Mouse (Mus musculus): Measurements from ENCODE around the gene Etnk1. TPM values are rescaled to one million over a fixed set of nuclear protein-coding genes. Genes with fewer than 3 reads are reported as not detected.
A peak's percentile ranks its signal among the peaks of the same experiment; 100 is the strongest.
"Not testable (repeated sequence)": the region's sequence is repeated elsewhere in the genome, so short reads cannot be mapped to it uniquely, and the experiment has no call there.

Etnk1 gene
- total RNA-seq, 2 experiments from 2014 or later: 79.6 to 81.5 TPM

DNA sequence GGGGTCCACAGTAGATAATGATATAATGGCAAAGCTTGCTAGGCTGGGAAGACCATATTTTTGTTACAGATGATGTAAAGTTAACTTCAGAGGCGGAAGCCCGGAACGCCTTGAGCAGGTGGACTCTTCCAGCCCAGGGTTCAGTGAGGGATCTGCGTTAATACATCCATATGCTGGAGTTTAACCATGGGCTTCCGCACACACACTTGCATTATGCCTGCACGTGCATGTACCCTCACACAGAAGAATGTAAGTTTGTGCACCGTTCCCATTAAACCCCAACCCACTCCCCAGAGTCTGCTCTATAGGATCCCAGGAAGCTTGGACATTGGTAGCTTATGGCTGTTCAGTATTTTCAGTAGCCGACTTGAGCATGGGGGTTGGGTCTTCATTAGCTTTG lies 4.0 kb downstream of the Etnk1 start:
- no peak for DNase-seq

DNA sequence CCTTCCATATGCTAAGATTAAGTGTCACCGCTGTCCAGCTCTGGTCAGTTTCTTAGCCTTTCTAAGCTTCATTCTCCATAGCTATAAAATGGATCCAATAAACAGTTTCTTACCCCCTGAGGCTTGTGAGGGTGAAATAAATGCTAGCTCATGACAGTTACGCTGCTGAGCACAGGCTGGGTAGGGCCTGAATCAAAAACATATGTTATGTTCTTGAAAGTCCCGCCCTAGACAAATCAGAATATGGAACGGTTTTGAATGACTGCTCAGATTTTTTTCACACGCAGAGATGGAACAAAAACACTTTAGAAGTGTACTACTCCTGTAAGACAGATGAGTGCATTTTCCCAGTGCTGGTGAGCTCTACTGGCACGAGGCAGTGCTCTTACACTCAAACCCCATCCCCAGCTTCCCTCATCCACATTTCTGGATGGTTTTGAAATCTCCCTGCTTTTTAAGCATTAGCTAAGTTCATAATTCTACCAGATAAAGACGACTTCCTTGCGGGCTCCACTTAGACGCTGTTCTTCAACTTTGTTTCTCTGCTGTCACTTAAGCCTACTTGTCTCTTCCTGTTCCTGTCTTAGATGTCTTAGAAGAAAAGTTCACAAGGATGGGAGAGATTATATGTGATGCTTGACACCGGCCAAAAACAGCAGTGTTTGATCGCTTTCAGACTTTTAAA lies 4.9 kb downstream of the Etnk1 start:
- no peak for DNase-seq

DNA sequence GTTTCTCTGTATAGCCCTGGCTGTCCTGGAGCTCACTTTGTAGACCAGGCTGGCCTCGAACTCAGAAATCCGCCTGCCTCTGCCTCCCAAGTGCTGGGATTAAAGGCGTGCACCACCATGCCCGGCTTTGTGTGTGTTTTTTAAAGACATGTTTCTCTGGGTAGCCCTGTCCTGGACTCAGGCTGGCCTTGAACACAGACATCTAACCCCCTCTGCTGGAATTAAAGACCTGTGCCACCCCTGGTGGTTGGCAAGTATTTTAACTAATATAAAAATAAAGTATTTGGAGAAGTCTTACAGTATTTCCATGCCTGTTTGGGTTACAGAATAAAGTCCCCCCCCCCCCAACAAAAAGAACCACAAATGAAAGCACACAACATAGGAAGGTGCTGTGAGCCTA lies 5.7 kb downstream of the Etnk1 start:
- DNase-seq: not testable (repeated sequence)

DNA sequence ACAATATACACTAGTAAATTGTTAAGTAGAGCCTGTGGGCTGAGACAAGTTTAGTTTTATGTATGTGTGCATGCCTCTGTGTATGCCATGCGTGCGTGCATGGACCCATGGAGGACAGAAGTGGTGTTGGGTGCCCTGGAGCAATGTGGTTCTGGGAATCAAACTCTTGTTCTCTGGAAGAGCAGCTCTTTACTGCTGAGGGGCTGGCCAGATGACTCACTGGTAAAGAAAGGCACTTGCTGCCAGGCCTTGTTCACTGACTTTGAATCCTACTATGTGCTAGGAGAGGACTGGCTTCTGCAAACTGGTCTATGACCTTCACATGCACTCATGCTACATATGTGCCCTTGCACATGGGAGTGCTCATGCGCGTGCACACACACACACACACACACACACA lies 7.2 kb downstream of the Etnk1 start:
- DNase-seq: no peak

DNA sequence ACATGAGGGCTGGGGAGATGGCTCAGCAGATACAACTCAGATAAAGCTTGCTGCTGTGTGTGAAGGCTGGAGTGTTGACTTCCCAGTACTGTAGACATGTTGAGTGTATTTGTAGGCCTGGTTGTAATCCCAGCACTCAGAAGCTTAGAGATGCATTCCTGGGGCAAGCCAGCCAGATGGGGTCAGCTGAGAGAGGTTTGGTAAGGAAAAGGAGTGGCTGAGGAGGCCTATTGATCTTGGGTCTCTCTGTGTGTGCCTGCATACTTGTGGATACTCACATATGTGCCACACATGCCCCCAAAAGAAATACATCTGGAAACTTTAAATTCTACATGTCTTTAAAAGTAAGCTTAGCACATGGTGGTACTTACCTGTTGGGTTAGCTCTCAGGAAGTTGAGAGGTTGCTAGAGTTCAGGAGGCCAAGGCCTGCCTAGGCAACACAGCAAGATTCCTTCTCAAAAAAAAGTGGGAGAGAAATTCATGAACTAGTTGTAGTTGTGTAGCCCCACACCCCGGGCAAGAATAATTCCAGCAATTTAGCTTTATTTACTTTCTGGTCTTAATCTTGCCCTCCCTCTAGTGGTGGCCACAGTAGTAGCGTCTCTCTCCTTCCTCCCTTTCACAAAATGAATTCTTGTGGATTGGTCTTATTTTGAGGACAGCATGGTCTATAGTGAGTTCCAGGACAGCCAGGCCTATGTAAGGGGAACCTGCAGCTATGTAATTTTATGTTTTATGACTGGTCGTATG lies 8.1 kb downstream of the Etnk1 start:
- DNase-seq: peak; percentile 62

DNA sequence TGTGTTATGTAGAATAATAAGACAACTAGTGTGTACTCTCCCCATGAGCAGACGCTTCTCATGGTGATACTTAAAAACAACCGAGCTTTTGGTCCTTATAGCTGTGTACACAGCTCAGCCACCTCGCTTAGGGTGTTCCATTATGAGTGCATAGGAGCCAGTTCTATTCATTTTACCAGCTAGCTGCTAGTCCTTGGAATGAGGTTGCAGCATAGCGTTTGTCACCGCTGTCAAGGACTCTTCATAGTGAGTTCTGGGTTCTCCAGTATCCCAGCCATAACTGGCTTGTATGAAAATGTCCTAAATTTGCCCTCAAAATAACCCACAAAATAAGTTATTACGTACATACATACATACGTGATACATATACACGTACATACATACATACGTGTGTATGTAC lies 9.1 kb downstream of the Etnk1 start:
- peak; percentile 32 for DNase-seq

DNA sequence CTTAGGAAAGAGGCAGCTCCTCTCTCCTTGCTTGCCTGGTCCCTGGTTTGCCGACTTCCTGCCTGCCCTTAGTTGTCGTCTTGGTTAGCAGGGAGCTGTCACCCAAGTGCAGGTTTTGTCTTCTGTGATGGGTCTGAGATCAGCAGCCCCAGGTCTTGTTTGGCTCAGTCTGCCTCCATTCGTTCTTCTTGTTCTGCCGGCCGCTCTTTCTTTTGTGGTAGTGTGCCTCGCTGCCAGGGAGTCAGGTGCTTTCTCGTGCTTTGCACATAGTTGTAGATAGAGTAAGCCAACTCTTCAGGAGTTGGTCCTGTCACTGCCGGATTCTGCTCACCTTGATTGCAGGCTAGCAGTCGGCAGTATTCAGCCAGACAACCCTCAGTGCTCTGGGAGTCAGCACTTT lies 9.6 kb downstream of the Etnk1 start:
- DNase-seq: no peak

DNA sequence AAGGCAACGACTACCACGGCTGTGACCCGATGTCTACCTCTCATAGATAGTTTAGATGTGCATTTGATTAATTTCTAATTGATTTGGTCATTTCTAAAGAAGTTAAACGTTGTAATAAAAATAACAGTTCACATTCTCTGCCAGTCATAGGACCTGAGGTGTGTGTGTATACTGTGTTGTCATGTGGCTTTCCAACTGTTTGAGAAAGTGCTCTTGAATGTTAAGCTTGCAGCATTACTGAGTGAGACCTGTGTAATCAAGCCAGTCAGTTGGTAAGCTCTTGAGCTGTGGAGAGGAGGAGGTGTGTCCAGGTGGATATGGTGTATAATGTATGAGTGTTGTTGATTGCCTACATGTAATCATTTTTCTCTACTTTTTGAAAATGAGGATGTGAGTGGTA lies 12.2 kb downstream of the Etnk1 start:
- no peak for DNase-seq

DNA sequence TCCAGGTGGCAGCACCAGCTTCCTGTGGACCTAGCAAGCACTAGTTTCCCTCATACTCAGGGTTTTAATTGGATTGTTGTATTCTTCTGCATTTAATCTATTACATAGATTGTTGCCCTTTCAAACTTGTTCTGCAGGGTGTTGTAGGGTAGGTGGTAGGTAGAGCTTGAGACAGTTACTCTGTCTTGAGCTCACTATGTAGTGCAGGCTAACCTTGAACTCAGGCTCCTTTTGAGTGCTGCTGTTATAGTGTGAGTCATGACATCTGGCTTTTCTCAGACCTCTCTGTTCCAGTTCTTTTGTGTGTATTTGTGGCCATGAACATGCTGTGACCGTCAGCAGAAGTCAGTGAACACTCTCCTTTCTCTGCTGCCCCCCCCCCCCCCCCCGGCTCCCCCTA lies 12.7 kb downstream of the Etnk1 start:
- DNase-seq: no peak

DNA sequence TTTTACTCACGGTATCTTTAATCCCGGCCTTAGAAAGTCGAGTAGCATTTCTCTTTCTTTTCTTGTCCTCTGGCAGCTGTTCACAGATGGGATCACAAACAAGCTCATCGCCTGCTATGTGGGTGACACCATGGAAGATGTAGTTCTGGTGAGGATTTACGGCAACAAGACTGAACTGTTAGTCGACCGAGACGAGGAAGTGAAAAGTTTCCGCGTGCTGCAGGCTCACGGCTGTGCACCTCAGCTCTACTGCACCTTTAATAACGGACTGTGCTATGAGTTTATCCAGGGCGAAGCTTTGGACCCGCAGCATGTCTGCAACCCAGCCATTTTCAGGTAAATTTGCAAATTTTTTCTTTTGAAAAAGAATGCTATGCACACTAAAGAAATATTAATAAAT lies 13.5 kb downstream of the Etnk1 start:
- DNase-seq: no peak

DNA sequence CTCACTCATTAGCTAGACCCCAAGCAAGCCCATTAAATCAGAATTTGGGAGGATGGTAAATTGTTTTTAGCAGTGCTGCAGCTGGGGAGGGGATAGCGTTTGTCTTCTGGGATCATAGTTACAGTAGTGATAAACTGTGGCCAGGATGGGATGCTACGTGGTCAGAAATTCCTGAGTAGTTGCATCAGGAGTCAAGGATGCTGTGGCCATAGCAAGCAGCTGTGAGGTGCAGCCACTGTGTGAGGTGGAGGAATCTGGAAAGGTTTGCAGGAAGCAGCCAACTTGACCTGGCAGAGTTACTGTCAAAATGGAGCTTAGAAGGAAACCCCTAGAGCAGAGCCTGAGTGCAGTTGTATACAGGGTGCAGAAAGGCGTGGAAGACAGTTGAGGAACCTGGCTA lies 17.1 kb downstream of the Etnk1 start:
- DNase-seq: no peak

DNA sequence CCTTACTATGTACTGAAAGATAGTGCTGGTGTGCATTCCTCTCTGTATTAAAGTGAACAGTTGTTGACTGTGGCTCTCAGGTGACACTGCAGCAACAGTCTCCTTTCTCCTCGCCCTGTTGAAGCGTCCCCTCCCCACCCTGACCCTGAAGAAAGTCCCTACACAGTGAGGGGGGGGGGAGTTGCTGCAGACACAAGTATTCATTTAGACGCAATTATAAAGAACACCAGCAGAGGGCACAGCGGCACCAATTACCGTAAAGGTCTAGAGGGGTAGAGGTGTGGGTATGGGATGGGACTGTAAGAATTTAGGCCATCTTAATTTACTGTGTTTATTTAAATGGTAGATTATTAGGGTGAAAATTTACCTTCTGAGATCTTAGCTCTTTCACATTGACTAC lies 17.7 kb downstream of the Etnk1 start:
- no peak for DNase-seq

DNA sequence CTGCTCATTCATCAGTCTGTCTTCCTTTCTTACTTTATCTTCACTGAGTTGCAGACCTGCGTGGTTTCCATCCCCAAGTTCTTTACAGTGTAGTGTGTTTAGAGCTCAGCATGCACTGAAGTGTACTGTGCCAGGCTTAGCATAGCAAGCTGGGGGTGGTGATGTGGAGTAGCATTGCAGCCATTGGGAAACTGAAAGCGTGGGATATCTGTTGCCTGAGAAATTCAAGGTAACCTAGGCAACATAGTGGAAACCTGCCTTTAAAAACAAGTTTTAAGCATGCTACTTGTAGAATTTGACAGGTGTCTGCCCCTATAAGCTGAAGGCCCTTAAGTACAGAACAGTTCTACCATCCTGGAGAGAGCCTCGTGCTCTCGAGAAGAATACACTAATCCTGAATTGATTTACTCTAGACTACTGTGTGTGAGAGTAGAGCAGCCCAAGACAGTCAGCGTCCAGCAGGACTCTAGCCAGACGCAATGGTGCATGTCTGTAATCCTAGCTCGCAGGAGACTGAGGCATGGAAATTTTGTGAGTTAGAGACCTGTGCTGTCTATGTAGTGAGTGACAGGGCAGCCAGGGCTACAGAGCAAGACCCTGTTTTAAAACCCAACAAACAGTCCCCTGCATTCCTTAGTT lies 23.9 kb downstream of the Etnk1 start:
- DNase-seq: no peak

DNA sequence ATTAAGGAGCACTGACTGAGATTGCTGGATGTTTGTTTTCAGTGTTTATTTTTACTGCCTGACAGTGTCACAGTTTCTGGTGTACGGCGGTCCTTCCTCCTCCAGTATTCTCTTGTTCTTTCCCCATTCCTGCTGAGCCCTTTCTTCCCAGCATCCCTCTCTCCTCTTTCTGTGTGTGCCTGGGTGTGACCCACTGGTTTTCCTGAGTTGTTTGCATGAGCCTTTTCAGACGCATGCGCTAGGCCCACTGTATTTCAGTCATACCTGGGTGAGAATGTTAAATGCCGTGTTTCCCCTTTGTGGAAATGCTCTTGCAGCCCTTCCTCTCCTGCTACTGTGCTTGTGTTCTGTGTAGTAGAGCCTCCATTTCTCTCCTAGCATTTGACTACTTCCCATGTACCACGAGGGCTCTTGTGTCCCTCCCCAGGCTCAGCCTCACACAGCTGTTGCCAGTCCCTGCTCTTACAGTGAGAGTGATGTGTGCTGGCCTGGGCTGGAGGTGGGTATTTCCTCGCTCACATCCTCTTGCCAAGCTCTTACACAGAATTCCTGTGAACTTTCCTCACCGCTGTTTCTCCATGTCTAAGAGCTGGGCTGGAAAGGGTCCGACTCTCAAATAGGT lies 24.6 kb downstream of the Etnk1 start:
- no peak for DNase-seq

DNA sequence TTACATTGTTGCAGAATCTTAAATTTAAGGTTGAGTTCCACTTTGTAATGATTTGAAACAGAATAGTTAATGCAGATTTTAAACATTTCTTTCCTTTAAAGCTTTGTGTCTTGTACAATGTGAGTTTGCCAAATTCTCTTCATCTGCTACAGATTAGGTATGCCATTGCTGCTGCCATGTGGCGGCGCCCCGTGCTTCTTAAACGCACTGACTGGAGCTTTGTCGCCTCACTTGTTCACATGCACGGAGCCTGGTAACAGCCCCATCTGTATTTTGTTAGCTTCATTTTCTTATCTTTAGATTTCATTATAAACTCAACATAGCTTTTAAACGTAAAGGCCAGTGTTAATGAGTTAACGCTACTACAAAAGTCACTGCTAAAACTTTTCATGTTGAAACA lies 25.7 kb downstream of the Etnk1 start:
- DNase-seq: no peak

DNA sequence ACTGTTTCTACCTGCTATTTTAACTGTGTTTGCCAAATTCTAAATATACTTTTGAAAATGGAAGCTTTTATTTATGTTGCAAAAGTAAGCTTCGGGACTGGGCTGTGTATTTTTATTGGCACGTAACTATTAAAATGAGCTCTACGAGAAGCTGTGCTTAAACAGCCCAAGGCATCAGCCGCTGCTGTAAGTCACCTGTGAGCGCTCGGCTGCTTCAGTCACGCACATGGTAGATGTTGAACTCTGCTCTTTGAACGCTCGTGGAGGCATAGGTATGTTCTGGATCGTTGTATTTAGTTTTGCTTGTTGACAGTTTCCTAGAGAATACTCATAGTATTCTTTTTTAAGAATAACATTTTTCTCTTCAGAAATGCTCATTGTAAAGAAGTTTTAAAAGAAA lies 26.1 kb downstream of the Etnk1 start:
- DNase-seq: no peak

DNA sequence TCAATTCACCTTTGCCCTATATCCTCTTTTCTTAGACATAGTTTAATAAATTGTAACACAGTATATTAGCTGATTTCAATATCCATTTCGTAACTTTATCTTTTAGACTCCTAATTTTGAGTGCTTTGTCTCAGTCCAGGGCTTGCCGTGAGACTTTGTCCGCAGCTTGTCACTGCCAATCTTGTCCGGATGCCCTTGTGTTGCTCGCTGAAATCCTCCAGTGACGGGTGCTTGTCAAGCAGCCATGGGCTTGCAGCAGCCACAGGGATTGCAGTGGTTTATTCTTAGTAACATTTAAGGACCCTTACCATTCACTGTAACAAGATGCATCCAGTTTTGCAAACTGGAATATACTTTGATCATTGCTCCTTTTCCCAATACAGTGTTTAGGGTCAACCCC lies 26.6 kb downstream of the Etnk1 start:
- DNase-seq: no peak

DNA sequence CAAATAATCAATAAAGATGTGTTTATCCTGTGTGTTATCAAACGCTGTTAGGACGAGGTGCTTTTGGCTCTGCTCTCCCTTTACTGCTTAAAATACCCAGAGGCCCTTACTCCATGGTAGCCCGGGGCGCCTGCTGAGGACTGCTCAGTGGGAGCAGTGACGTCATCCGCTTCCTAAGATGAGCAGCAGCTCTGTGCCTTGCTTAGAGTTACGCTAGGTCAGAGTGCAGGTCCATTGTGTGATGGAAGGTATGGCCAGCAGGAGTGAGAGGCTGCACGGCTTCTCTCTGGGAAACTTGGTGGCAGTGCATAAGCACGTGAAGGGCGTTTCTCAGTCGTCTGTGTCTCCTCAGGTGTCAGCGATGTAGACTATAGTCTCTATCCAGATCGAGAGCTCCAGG lies 30.0 kb downstream of the Etnk1 start:
- no peak for DNase-seq

DNA sequence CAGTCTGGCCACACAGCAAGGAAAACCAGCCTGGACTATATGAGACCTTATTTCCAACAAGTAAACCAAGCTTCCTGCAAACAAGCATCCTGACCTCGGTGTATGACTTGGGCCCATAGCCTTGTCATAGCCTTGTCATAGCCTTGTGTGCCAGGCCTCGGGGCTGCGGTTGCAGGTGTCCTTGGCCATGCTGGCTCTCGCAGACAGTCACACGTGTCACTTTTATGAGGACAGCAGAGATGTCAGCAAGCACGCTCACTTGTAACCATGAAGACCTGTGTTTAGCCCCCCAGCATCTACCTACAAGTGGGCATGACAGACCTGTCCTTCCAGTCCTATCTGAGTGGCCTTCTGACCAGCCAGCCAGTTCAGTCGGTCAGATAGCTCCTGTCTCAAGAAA lies 31.4 kb downstream of the Etnk1 start:
- DNase-seq: peak; percentile 67

DNA sequence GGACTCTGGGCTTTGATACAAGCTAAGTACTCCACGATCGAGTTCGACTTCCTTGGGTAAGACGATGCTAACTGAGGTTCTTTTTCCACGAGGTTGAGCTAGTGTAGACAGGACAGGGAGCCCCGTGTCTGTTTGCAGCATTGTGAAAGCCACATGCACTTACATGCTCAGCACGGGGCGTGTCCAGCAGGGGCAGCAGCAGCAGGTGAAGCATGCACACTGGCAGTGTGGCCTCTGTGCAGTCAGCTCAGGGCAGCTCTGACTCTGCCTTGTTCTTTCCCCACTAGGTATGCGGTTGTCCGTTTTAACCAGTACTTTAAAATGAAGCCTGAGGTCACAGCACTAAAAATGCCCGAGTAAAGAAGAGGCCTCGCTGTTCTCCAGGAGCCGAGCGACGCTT lies 36.1 kb downstream of the Etnk1 start:
- no peak for DNase-seq

DNA sequence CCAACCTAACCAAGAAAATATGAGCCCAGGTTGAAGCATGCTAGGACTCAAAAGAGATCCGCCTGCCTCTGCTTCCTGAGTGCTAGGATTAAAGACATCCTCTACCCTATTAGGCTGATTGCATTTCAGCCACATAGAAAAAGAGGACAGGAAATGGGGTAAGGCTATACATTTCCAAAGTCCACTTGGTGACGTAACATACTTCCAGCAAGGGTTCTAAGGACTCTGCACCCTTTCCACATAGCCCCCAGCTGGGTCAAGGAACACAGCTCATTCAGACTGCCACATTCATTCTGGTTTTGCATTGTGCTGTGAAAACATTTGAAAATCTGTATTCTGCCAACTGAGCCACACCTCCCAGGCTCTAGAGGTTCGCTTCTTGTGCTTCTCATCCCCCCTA lies 41.9 kb downstream of the Etnk1 start:
- DNase-seq: no peak

DNA sequence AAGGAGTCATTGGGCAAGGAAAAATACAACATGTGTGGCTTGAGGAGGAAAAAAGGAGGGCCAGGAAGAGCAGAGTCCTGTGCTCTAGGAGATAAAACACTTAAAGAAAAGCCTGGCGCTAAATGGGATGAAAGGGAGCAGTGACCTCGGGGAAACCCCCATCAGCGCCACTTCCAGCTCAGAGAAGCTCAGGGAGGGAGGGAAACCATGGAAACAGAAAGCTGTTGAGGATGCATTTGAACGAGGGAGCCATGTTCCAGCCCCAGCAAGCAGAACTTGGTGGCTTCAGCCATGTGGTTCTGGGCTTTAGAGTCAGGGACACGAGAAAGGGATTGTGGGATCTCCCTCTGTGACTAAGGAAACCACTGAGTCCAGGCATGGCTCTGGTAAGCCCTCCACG lies 45.7 kb downstream of the Etnk1 start:
- no peak for DNase-seq

DNA sequence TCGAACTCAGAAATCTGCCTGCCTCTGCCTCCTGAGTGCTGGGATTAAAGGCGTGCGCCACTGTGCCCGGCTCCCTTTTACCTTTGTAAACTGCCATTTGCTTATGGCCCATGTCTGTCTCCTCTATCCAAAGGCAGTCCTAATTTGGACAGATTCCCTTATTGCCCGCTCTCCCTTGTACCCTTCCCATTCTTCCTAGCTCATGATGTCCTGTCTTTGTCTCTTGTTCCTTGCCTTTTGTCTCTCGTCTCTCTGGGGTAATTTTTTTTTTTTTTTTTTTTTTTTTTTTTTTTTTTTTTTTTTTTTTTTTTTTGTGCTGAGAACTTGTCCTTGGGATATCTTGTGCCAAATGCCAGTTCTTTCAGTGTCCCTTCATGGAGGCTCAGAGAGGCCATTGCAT lies 46.4 kb downstream of the Etnk1 start:
- no peak for DNase-seq
